Mouse (Mus musculus): ENCODE results near the gene Helz. TPM values are rescaled to one million over a fixed set of nuclear protein-coding genes. Genes with fewer than 3 reads are reported as not detected.

The Helz gene
- polyA plus RNA-seq, 1 experiment = 16.3 TPM

DNA sequence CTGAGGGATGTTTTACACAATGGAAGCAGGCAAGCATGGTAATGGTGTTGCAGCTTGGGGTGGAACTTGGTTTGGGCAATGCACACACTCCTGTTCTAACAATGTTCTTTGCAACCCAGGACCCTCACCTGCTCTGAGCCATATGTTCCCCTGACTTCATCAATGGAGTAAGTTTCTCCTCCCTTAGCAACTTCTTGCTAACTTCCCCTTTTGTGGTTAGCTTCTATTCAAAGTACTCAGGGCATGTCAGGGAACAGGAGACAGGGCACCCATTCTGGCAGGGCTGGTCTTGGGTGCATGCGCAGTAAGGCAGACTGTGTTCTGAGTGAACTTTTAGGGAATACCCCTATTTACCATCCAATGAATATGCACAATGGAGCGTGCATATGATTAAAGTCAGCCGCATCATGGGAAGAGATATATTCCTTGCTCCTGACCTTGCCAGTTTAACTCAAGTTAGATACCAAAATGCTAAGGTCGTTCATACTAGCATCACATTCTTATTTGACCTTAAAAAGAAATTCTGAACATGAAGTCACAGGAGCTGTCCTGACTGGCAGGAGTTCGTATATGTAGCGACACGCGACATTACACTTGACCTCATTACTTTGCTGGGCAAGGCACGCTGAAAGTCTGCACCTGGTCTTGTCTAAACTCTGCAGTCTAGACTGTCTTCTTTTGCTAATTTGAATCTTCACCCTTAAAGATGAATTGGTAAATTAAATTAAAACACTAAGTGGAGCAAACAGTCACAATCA is 172.7 kb downstream of the Helz start:
- Histone ChIP-seq H3K27ac (ENCODE audit: insufficient read depth, low read length) (no peak overlapping the region), H3K4me3 (replicated peaks; ENCODE audit: insufficient read depth, low read depth, low read length) (no peak overlapping the region), H3K27me3 (ENCODE audit: control insufficient read depth, insufficient read depth, low read length) (no peaks in the 10 kb centered on the region), H3K4me1 (ENCODE audit: control insufficient read depth, insufficient read depth, low read length) (no peaks in the 10 kb centered on the region)
- no peak for TF ChIP-seq CTCF (IDR thresholded peaks at IDR 0.05; ENCODE audit: borderline replicate concordance, insufficient read depth, low read depth, low read length)
- no peak for TF ChIP-seq POLR2A (IDR thresholded peaks at IDR 0.05; ENCODE audit: borderline replicate concordance, insufficient read depth, low read length)
- WGBS = 89% methylated on average over 9 of the region's 9 CpGs
- DNase-seq = no peak

DNA sequence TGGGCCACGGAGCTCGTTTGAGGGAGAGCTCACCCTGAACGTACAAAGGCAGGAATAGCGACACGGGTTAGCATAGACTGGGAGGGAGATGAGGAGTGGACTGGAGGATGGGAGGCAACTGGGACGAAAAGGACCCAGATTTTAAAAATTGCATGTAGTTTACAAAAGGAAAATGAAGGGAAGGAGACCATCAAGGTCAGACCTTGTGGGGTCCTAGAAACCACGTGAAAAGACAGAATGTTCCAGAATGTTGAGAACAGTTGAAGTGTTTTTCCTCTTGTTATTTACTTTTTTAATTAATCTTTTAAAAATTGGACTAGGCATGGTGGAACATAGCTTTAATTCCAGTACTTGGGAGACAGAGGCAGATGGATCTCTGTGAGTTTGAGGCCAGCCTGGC is 173.3 kb downstream of the Helz start:
- no peak for TF ChIP-seq CTCF (IDR thresholded peaks at IDR 0.05; ENCODE audit: borderline replicate concordance, insufficient read depth, low read depth, low read length)
- no peak for TF ChIP-seq POLR2A (IDR thresholded peaks at IDR 0.05; ENCODE audit: borderline replicate concordance, insufficient read depth, low read length)
- WGBS = 91% methylated on average over 7 of the region's 7 CpGs
- no peak overlapping the region for H3K4me3 ChIP-seq (replicated peaks; ENCODE audit: insufficient read depth, low read depth, low read length)
- H3K4me1 ChIP-seq (ENCODE audit: control insufficient read depth, insufficient read depth, low read length) = no peaks in the 10 kb centered on the region
- H3K27ac ChIP-seq (ENCODE audit: insufficient read depth, low read length) = no peak overlapping the region
- H3K27me3 ChIP-seq (ENCODE audit: control insufficient read depth, insufficient read depth, low read length) = no peaks in the 10 kb centered on the region
- DNase-seq = no peak

DNA sequence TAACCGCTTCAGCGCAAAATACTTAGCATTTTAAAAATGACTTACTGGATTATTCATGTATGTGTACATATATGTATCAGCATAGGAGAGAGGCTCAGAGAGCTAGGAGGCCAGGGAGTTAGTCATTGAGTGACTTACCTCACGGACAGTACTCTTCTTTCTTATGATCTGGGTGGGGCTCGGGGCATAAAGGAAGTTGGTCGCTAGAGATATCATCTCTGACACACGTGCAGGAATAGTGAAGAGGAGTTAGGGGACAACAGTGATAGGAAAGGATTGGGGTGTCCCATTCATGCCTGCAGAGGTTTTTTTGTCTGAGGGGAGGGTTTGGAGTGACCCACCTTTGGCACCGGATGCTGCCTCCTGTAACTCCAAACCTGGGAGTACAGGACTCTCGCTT is 176.9 kb downstream of the Helz start:
- no peak overlapping the region for H3K4me3 ChIP-seq (replicated peaks; ENCODE audit: insufficient read depth, low read depth, low read length)
- no peaks in the 10 kb centered on the region; the same call in 1 of the 2 replicates for H3K4me1 ChIP-seq (ENCODE audit: control insufficient read depth, insufficient read depth, low read length)
- TF ChIP-seq CTCF (IDR thresholded peaks at IDR 0.05; ENCODE audit: borderline replicate concordance, insufficient read depth, low read depth, low read length) (no peak), POLR2A (IDR thresholded peaks at IDR 0.05; ENCODE audit: borderline replicate concordance, insufficient read depth, low read length) (no peak)
- H3K27ac ChIP-seq (ENCODE audit: insufficient read depth, low read length) = no peak overlapping the region
- H3K27me3 ChIP-seq (ENCODE audit: control insufficient read depth, insufficient read depth, low read length) = no peaks in the 10 kb centered on the region
- 90% methylated on average over 8 of the region's 8 CpGs for WGBS
- no peak for DNase-seq

DNA sequence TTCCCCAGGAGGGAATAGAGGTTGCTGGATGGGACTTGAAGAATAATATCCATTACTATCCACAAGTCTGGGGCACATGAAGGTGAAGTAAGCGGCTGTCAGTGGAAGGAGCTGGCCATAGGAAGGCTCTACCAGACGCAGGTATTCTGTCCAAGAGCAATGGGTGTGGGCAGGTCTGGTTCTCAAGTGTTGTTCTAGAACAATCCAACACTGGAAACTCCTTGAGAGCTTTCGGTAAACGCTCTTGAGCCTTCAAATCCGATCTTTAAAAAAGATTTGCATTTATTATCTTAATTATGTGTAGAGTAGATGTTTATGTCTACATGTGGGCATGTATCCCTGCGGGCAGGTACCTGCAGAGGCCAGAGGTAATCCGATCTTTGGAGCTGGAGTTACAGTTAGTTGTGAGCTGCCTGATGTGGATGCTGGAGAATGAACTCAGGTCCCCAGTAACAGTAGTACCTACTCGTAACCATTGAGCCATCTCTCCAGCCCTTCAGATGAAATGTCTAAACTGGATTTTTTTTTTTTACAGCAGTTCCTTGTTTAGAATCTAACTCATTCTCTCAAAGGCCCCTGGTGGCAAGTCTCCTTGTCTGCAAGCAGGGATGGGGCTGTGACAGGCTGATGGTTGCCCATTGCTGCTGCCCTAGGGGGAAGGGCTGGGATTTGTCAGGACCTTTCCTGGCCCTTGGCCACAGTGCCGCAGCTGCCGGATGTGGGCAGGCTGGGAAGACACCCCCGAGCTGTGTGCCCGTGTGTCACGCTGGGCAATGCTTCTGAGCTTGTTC is 180.5 kb downstream of the Helz start:
- Histone ChIP-seq H3K27me3 (ENCODE audit: control insufficient read depth, insufficient read depth, low read length) (no peaks in the 10 kb centered on the region), H3K4me3 (replicated peaks; ENCODE audit: insufficient read depth, low read depth, low read length) (no peak overlapping the region), H3K4me1 (ENCODE audit: control insufficient read depth, insufficient read depth, low read length) (peaks cover 17% of the 10 kb centered on the region), H3K27ac (ENCODE audit: insufficient read depth, low read length) (no peak overlapping the region)
- 75% methylated on average over 13 of the region's 13 CpGs for WGBS
- TF ChIP-seq POLR2A (IDR thresholded peaks at IDR 0.05; ENCODE audit: borderline replicate concordance, insufficient read depth, low read length) (no peak), CTCF (IDR thresholded peaks at IDR 0.05; ENCODE audit: borderline replicate concordance, insufficient read depth, low read depth, low read length) (no peak)
- no peak for DNase-seq

DNA sequence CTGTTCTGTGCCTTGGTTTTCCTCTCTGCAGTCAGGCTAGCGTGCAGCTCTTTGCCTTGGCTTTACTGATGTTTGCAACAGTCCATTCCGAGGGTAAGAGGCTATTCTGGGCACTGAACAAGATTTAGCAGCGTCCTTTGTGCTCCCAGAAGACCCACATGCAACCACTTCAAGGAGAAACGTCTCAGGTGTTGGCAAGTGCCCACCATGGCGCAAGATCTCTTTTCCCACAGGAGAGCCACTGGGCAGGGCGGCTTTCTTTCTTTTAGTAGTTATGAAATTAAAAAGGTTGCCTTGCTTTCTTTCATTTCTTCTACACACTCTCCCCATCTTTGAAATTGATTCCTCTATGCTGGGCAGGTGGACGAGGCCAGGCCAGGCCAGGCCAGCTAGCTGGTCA is 181.4 kb downstream of the Helz start:
- H3K27me3 ChIP-seq (ENCODE audit: control insufficient read depth, insufficient read depth, low read length) = no peaks in the 10 kb centered on the region
- peaks cover 17% of the 10 kb centered on the region for H3K4me1 ChIP-seq (ENCODE audit: control insufficient read depth, insufficient read depth, low read length)
- DNase-seq = no peak
- TF ChIP-seq CTCF (IDR thresholded peaks at IDR 0.05; ENCODE audit: borderline replicate concordance, insufficient read depth, low read depth, low read length) = no peak
- TF ChIP-seq POLR2A (IDR thresholded peaks at IDR 0.05; ENCODE audit: borderline replicate concordance, insufficient read depth, low read length) = no peak
- WGBS = 86% methylated on average over 7 of the region's 7 CpGs
- H3K27ac ChIP-seq (ENCODE audit: insufficient read depth, low read length) = no peak overlapping the region
- H3K4me3 ChIP-seq (replicated peaks; ENCODE audit: insufficient read depth, low read depth, low read length) = no peak overlapping the region

DNA sequence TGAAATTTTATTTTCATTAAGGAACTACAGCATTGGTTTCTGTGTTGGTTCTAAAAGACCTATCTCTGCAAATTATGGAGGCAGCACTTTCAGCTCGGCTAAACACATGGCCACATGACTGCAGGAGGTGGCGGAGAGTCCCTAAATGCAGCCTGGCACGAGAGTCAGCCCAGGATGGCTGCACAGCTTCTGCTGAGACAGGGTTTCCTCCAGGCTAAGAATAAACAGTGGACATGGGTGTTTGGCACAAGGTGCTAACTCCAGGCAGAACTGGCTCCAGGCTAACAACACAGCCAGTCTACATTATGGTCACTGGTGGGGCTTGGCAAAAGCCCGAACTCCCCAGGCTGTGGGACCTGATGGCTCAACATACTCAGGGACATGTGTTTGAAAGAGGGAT is 183.2 kb downstream of the Helz start:
- Histone ChIP-seq H3K4me3 (replicated peaks; ENCODE audit: insufficient read depth, low read depth, low read length) (no peak overlapping the region), H3K27me3 (ENCODE audit: control insufficient read depth, insufficient read depth, low read length) (no peaks in the 10 kb centered on the region), H3K4me1 (ENCODE audit: control insufficient read depth, insufficient read depth, low read length) (peaks cover 17% of the 10 kb centered on the region), H3K27ac (ENCODE audit: insufficient read depth, low read length) (0 out of 2 replicates have a peak overlapping the region, but pooled peaks have one; percentile 4)
- 11% methylated on average over 4 of the region's 4 CpGs for WGBS
- peak; percentile 67 to 82 for DNase-seq
- no peak for TF ChIP-seq POLR2A (IDR thresholded peaks at IDR 0.05; ENCODE audit: borderline replicate concordance, insufficient read depth, low read length)
- no peak for TF ChIP-seq CTCF (IDR thresholded peaks at IDR 0.05; ENCODE audit: borderline replicate concordance, insufficient read depth, low read depth, low read length)

DNA sequence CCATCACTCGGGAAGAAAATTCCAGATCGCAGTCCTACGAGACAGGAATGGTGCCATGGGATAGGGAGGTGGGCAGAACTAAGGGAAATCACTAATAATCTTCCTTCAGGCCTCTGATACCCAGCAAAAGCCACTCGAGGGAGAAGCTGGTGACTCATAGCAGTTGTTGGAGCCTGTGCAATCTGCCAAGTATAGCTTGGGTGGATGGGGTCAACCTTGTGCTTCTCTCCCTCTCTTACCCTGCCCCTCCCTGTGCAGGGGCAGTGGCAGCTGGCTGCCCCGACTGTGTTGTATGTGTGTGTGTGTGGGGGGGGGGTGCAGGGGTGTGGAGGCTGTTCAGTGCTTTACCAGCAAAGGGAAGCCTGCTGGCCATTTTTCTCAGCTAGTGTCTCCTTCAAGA is 183.8 kb downstream of the Helz start:
- Histone ChIP-seq H3K27ac (ENCODE audit: insufficient read depth, low read length) (0 out of 2 replicates have a peak overlapping the region, but pooled peaks have one; percentile 4), H3K27me3 (ENCODE audit: control insufficient read depth, insufficient read depth, low read length) (no peaks in the 10 kb centered on the region), H3K4me1 (ENCODE audit: control insufficient read depth, insufficient read depth, low read length) (peaks cover 17% of the 10 kb centered on the region), H3K4me3 (replicated peaks; ENCODE audit: insufficient read depth, low read depth, low read length) (no peak overlapping the region)
- WGBS = 13% methylated on average over 5 of the region's 5 CpGs
- peak; percentile 25 to 37 for DNase-seq
- TF ChIP-seq POLR2A (IDR thresholded peaks at IDR 0.05; ENCODE audit: borderline replicate concordance, insufficient read depth, low read length) (no peak), CTCF (IDR thresholded peaks at IDR 0.05; ENCODE audit: borderline replicate concordance, insufficient read depth, low read depth, low read length) (no peak)

Data from cerebellum, adult 2 months (tissue).